Mouse (Mus musculus) embryo, embryonic 10.5 days (tissue): ENCODE measurements around the gene Colgalt1.

Experiments
- DNase-seq: peaks from one replicate; pipeline ENCODE4 v3.0.0-alpha.2; 2015; ENCODE audit warnings: low spot score

Gene Colgalt1

DNA sequence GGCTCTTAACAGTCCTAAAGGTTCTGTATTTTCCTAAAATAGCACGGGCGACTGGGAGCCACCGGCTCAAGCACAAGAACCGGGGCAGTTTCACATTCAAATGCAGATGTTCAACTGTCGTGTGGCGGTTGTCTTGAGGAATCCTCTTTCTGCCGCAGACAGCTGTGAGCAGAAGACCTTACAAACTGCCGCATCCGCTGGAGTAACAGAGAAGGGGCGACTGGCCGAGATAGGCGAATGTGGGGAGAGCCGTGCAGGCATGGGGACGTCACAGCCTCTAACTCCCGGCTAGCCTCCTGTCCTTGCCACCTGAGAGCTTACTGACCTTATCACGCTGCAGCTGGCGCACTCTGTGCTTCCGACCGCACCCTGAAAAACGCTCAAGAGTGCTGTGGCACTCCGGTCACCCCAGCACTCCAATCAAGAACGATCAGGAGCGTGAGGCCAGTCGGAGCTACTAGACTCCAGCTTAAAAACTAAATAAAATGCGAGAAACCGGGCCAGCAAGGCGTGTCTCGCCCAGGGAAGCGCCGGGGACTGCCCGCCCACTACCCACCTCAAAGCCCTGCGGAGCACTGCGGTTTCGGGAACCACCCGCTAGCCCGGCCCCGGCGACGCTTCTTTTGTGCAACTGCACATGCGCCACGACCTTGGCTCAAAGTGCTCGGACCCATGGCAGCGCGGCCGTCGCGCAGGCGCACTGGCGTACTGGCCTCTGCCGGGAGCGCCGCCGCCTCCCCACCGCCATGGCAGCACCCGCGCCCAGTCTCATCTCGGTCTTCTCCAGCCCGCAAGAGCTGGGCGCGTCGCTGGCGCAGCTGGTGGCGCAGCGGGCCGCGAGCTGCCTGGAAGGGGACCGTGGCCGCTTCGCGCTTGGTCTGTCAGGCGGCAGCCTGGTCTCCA, 19.1 kb upstream of the Colgalt1 start, which contains the start of gene Pgls:
Gene Pgls (plus strand): TSS at position 706 of the 903 bp plus-strand sequence.
- DNase-seq = peak; percentile 97

DNA sequence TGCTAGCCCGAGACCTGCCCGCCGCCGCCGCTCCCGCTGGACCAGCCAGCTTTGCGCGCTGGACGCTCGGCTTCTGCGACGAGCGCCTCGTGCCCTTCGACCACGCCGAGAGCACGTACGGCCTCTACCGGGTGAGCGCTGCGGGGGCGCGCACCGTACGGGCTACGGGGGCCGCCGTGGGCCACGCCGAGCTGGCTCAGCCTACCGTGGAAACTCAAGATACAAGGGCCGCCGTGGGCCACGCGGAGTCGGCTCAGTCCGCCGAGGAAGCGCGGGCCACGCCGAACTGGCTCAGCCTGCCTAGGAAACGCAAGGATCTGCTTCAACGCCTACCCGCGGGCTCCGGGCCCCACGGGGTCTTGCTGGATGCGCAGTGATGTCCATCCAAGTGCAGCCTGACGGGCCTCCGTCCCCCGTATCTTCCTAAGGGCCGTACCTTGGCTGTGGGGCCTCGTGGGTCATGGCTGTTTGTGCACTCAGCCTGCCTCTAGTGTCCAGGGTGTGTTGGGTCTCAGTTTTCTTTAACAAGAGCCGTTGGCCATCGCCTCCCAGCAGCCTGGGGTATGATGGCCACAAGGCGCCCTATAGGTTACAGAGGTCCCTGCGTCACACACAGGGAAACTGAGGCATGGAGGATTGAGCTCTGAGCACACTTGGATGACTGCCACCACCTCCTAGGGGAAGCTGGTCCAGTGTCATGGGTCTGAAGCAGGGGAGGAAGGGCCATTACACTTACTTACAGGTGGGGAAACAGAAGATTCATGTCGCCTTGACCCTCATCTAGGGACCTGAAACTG, 18.2 kb upstream of the Colgalt1 start:
- no peak for DNase-seq

DNA sequence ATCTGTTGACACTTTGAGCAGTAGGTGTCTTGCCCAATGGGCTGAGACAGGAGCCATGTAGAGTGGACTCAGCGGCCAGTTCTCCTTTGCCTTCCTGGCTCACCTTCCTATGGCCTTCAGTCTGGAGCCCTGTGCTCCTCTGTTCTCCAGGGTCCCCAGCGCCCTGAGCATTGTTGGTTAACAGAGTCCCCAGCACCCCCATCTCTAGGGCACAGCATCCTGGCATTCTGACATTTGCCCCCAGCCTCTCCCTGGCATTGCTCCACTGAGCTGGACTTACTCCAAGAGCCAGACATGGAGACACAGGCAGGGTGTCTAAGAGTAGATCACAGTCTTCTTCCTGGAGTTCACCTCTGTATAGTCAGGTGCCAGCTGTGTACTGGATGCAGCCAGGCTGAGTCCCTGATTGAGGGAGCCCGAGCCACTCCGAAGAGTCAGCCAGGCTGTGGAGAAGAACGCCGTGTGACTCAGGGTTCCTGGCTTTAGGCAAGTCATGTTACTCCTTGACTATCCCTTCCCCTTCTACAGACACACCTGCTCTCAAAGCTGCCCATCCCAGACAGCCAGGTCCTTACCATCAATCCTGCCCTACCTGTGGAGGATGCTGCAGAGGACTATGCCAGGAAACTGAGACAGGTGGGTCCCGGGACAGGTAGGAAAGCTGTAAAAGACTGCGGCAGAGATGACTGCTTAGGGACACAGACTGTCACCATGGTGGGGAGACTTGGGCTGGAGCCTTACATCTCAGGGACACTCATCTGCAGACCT, 17.1 kb upstream of the Colgalt1 start:
- DNase-seq = no peak

GRCm38 (mm10) chr8:71594324-71594722, 16.5 kb upstream of the Colgalt1 start:
- DNase-seq = no peak

GRCm38 (mm10) chr8:71595862-71596261, 14.9 kb upstream of the Colgalt1 start:
- peak; percentile 85 for DNase-seq

- no peak for DNase-seq
These were observed 14.4 kb upstream of the Colgalt1 start for GRCm38 (mm10) chr8:71596384-71596783.

DNA sequence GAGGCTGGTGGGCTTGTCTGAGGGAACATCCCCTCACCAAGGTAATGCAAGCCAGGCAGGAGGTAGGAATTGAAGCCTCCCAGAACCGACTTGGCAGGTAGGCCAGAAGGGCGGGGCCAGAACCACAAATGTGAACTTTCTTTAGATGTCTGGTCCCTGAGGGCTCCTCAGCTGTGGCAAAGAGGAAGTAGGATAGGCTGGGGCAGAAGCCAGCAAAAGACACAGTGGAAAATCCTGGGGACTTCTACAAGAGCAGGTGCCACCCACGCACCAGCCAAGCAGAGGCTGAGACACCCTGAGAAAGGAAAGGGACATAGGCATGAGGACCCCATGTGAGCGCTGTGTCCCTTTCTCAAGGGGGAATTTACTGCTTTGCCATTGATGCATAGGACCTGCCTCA, 14.0 kb upstream of the Colgalt1 start:
- DNase-seq = no peak

- DNase-seq = no peak
These were observed 13.3 kb upstream of the Colgalt1 start, which contains the start of gene Fam129c for GRCm38 (mm10) chr8:71597451-71597850. TSS of gene Fam129c (plus strand) at chr8:71597648.

- DNase-seq = no peak
These were observed 12.4 kb upstream of the Colgalt1 start for GRCm38 (mm10) chr8:71598375-71598774.

- no peak for DNase-seq
These were observed 12.0 kb upstream of the Colgalt1 start for GRCm38 (mm10) chr8:71598841-71599240.

DNA sequence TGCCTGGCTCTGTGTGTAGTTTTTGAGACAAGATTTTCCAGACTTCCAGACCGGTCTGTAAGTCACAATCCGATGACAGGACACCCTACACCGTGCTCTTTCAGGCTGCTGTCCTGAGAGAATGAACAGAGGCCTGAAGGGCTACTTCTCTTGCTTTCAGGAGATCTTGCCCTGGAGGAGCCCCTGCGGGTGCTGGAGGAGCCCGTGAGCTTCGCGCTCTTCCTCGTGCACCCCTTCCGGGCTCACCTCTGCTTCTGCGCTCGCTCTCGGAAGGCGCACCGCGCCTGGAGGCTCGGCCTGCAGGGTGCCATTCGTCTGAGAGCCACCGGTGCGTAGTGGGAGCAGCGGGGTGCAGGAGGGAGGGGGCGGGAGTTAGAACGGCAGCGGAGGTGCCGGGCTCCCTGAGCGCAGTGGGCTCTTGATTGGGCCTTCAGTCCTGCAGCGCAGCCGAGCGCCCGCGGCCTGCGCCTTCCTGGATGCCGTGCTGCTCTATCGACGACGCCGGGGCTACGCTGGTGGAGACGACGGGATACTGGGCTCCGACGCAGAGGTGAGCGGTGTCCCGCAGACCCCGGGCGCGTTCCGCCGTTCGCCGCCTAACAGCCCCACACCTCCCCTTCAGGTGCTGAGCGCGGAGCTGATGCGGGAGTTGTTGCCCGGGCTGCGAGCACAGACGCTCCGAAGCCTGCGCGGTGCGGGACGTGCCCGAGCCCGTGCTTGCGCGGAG, 8.7 kb upstream of the Colgalt1 start:
- DNase-seq = peak; percentile 22

- peak; percentile 78 for DNase-seq
These were observed 8.0 kb upstream of the Colgalt1 start for GRCm38 (mm10) chr8:71602666-71603334.

DNA sequence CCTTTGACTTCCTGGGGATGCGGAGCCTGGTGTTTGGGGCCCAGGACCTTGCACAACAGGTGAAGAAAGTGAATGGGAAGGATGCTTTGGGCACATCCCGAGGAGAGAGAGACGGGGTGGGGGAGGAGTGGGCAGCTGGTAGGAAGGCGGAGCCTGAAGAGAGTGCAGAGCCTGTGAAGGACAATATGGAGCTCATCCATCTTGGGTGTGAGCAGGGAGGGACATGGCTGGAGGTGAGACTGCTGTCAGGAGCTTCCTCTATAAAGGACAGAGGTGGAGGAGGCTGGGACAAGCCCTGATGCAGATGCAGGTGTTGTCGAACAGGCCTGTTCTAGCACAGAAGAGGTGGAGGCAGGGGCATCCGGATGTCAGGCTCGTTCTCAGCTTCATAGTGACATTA, 6.8 kb upstream of the Colgalt1 start:
- no peak for DNase-seq

GRCm38 (mm10) chr8:71612141-71612540, 1.3 kb downstream of the Colgalt1 start:
- DNase-seq = no peak

GRCm38 (mm10) chr8:71613418-71613817, 2.6 kb downstream of the Colgalt1 start:
- no peak for DNase-seq

- no peak for DNase-seq
These were observed 9.0 kb downstream of the Colgalt1 start for GRCm38 (mm10) chr8:71619786-71620185.

DNA sequence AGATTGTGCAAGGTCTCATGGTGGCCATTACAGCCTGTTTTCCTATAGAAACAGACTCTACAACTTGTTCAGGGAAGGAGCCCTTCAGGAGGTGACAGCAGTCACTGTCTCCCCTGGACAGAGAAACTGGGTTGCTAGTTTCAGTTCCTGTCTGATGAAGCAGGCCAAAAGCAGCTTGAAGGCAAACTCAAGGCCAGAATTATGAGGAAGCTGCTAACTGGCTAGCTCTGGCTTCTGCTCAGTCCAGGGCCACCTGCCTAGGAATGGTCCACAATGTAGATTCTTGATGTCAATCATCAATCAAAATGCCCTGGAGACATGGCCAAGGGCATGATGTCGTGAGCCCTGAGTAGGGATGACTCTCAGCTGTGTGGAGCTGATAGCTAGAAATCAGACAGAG, 14.3 kb downstream of the Colgalt1 start:
- no peak for DNase-seq

DNA sequence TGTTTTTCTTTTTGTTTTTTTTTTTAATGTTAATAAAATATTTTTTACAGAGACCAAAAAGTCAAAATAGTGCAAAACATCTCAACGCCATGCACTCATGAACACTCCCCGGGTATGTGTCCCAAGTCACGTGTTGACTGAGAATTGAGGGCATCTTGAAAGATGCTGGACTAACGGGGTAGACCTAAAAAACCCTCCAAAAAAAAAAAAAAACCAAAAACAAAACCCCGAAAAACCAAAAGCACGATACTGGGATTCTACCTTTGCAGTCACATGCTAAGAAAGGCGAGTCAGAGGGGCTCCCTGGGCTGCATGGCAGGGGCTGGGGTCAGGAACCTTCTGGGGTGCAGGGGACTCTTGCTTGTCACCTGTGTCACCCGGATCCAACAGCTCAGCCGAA, 16.0 kb downstream of the Colgalt1 start:
- DNase-seq = no peak

GRCm38 (mm10) chr8:71627265-71628099, 16.7 kb downstream of the Colgalt1 start:
- DNase-seq = no peak
